Mouse (Mus musculus) effector memory CD4-positive, alpha-beta T cell, adult 5 months (primary cell): ENCODE results near the gene Vsig10. TPM values are rescaled to one million over a fixed set of nuclear protein-coding genes. Genes with fewer than 3 reads are reported as not detected.

Experiments used
- polyA plus RNA-seq: library from polyadenylated mRNA; unstranded; fragments of 100-300 nt; shearing (Covaris generic); gene quantifications from one replicate; pipeline ENCODE4 v1.2.1, GENCODE M21; 2017

Vsig10 gene
- 0.75 TPM for polyA plus RNA-seq

GRCm38 (mm10) chr5:117318741-117319629 lies at the start of gene Vsig10:
Vsig10 (plus strand) TSS chr5:117319083.

DNA sequence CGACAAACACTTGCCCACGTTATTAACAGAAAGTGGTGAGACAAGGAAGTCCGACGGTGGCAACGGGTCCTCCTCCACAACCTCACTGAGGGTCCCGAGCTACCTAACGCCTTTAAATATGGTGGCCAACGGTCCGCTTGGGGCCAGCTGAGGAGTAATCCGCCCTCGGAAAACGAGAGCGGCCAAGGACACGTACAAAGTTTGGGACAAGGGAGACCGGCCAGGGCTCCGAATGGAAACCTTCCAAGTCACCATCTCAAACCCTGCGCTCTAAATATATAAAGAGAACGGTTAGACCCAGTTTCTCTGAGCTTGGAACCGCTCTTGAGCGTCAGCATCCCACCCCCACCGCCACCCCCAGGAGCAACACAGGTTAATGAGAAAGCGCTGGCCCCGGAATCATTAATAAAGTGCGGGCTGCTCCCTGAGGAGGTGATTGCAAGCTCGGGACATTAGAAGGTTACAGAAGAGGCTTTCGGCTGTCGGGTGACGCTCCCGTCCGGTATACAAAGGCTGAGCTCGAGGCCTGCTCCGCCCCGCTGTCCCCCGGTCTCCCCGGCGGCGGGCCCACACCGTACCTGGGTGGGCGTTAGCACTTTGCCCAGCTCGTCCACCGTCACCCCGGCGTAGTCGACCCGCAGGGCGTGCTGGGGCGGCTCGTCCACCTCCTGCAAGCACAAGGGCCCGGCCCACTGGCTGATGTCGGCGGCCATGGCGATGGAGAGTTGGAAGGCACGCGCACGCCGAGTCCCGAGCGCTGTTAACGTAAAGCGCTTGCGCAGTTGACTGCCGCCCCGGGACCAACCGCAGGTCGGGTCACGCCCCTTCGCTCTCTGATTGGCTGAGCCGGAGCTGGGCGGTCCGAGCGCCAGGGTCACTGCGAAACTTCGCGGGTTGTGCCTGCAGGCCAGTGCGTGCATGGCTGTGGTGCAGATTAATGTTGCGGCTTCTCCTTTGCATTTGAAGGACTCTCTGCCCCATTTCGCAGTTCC lies 31.8 kb upstream of the Vsig10 start, which contains the start of gene Pebp1:
Gene Pebp1 (minus strand): TSS at position 795 of the 992 bp plus-strand sequence.

GRCm38 (mm10) chr5:117357129-117357477 lies 38.2 kb downstream of the Vsig10 start, which contains the start of gene Wsb2:
Wsb2 (plus strand) TSS chr5:117357304.

DNA sequence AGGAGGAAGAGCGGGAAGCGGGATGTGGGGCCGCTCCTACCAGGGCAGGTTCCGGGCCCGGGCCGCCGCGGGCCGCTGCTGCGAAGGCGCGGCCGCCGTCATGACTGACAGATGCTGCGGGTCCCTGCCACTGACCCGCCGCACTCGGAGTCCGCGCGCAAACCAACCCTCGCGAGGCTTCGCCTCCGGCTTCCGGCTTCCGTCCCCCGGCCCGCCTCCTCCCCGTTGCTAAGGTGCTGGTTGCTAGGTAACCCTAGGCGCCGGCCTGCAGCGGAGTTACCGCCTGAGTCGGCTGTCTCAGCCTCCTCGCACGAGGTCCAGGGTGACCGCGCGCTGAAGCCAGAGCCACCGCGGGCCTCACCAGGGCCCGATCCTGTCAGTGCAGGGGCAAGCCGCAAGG lies 70.0 kb downstream of the Vsig10 start, which contains the start of gene Rfc5:
Gene Rfc5 (minus strand): TSS at position 171 of the 400 bp plus-strand sequence.

Other genes starting within 250 kb of the Vsig10 start
- 67.3 TPM for gene Suds3, start 203.0 kb upstream of the Vsig10 start, polyA plus RNA-seq
- gene Taok3, start 199.0 kb upstream of the Vsig10 start, polyA plus RNA-seq = 113 TPM
- 165 TPM for gene Pebp1, start 31.5 kb upstream of the Vsig10 start, polyA plus RNA-seq
- gene Wsb2, start 38.2 kb downstream of the Vsig10 start, polyA plus RNA-seq = 47.5 TPM
- gene Rfc5, start 70.0 kb downstream of the Vsig10 start, polyA plus RNA-seq = 21.4 TPM
- 0.21 TPM for gene Ksr2, start 94.9 kb downstream of the Vsig10 start, polyA plus RNA-seq